Mouse (Mus musculus): Measurements from ENCODE around the gene Sat1.

Sat1 gene

DNA sequence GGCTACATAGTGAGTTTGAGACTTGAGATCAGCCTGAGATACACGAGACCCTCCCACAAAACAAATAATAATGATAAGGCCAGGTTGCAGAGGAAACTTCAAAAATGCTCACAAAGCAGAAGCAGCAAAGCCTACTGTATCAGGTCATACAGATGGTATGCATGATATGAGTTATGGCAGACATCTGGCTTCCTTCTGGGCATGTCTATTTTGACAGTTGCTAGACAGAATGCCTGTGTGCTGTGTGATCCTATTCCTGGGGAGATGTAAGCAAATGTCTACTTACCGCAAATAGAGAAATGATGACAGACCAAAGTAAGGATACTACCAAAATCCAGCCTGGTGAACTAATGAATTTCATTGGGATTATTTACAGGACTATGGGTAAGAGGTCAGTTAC, 49.9 kb downstream of the Sat1 start:
- no peak for DNase-seq (ENCODE audit: low read depth, low spot score)

DNA sequence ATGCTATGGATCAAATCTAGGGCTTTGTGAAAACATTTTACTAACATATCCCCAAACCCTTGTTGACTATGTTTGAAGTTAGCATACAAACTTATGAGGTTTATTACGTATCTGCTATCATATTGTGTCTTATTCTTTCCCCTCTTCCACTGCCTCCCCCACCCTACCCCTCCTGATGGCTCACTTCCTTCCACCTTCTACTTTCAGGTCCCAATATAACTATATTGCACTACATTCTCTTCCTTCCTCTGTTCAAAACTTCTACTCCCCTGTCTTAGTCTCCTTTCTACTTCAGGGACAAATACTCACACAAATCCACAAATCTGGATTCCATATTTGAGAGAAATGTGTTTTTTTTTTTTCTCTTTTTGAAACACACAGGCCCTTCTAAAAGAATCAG, 52.7 kb downstream of the Sat1 start:
- DNase-seq (ENCODE audit: low read depth, low spot score) = no peak
